Mouse (Mus musculus) adrenal gland, adult 10 weeks (tissue): ENCODE data around the gene Lst1. TPM values are rescaled to one million over a fixed set of nuclear protein-coding genes. Genes with fewer than 3 reads are reported as not detected.

Experiments
- polyA plus RNA-seq: library from polyadenylated mRNA; stranded (reverse); fragments of 350-450 nt; fragmentation: Illumina TruSeq; extraction: RNeasy Lipid Tissue Mini Kit (QIAGEN cat#74804); gene quantifications from one replicate; pipeline ENCODE4 v1.2.3, GENCODE M21; 2014; ENCODE audit warnings: low read depth, low replicate concordance

Lst1 gene
- not detected for polyA plus RNA-seq

GRCm38 (mm10) chr17:35187959-35188610 lies at the start of gene Lst1:
Lst1 (minus strand) TSS chr17:35188439.

GRCm38 (mm10) chr17:35235614-35236389 lies 47.6 kb upstream of the Lst1 start, which contains the start of gene Nfkbil1:
Nfkbil1 (minus strand) TSS chr17:35235792.

GRCm38 (mm10) chr17:35233114-35233980 lies 45.1 kb upstream of the Lst1 start, which contains the start of gene Atp6v1g2:
Atp6v1g2 (plus strand) TSS chr17:35233660.

GRCm38 (mm10) chr17:35220156-35220952 lies 32.1 kb upstream of the Lst1 start, which contains the start of gene Gm16181:
Gm16181 (plus strand) TSS chr17:35220834.

GRCm38 (mm10) chr17:35204494-35205379 lies 16.5 kb upstream of the Lst1 start, which contains the start of gene Lta:
Lta (minus strand) TSS chr17:35205351.

GRCm38 (mm10) chr17:35201787-35202186 lies 13.5 kb upstream of the Lst1 start, which contains the start of gene Tnf:
Tnf (minus strand) TSS chr17:35202007.

GRCm38 (mm10) chr17:35193881-35194843 lies 5.9 kb upstream of the Lst1 start, which contains the start of gene Ltb:
Ltb (plus strand) TSS chr17:35194439.

GRCm38 (mm10) chr17:35175968-35176367 lies 12.3 kb downstream of the Lst1 start, which contains the start of gene Aif1:
Aif1 (minus strand) TSS chr17:35176068.

GRCm38 (mm10) chr17:35164568-35165450 lies 23.4 kb downstream of the Lst1 start, which contains the start of gene Prrc2a:
Prrc2a (minus strand) TSS chr17:35164897.

Other genes with a start within 250 kb of the Lst1 start
- gene Hspa1b, start 229.2 kb downstream of the Lst1 start, polyA plus RNA-seq = 46.5 TPM
- gene Gm20481, start 218.5 kb downstream of the Lst1 start, polyA plus RNA-seq = not detected
- gene Hspa1a, start 216.3 kb downstream of the Lst1 start, polyA plus RNA-seq = 23.9 TPM
- gene Hspa1l, start 215.7 kb downstream of the Lst1 start, polyA plus RNA-seq = not detected
- gene Lsm2, start 206.6 kb downstream of the Lst1 start, polyA plus RNA-seq = 9.4 TPM
- gene Vars, start 187.5 kb downstream of the Lst1 start, polyA plus RNA-seq = 10.7 TPM
- not detected for gene Vwa7, start 171.9 kb downstream of the Lst1 start, polyA plus RNA-seq
- not detected for gene Sapcd1, start 160.4 kb downstream of the Lst1 start, polyA plus RNA-seq
- not detected for gene Msh5, start 141.7 kb downstream of the Lst1 start, polyA plus RNA-seq
- gene Clic1, start 138.5 kb downstream of the Lst1 start, polyA plus RNA-seq = 23.6 TPM
- not detected for gene Ddah2, start 129.4 kb downstream of the Lst1 start, polyA plus RNA-seq
- not detected for gene Ly6g6c, start 123.1 kb downstream of the Lst1 start, polyA plus RNA-seq
- not detected for gene Mpig6b, start 122.3 kb downstream of the Lst1 start, polyA plus RNA-seq
- gene Ly6g6e, start 111.5 kb downstream of the Lst1 start, polyA plus RNA-seq = not detected
- not detected for gene Ly6g6d, start 110.4 kb downstream of the Lst1 start, polyA plus RNA-seq
- gene Ly6g6f, start 102.8 kb downstream of the Lst1 start, polyA plus RNA-seq = not detected
- gene Abhd16a, start 99.2 kb downstream of the Lst1 start, polyA plus RNA-seq = 4.8 TPM
- gene Ly6g5c, start 80.2 kb downstream of the Lst1 start, polyA plus RNA-seq = not detected
- gene Ly6g5b, start 73.0 kb downstream of the Lst1 start, polyA plus RNA-seq = not detected
- gene Gpank1, start 67.0 kb downstream of the Lst1 start, polyA plus RNA-seq = 1.4 TPM
- 163 TPM for gene Csnk2b, start 66.4 kb downstream of the Lst1 start, polyA plus RNA-seq
- 1.3 TPM for gene D17H6S53E, start 62.1 kb downstream of the Lst1 start, polyA plus RNA-seq
- gene Apom, start 56.4 kb downstream of the Lst1 start, polyA plus RNA-seq = not detected
- 11.5 TPM for gene Bag6, start 53.3 kb downstream of the Lst1 start, polyA plus RNA-seq
- 7.2 TPM for gene Prrc2a, start 23.5 kb downstream of the Lst1 start, polyA plus RNA-seq
- gene Aif1, start 12.4 kb downstream of the Lst1 start, polyA plus RNA-seq = 8.7 TPM
- not detected for gene Ltb, start 6.0 kb upstream of the Lst1 start, polyA plus RNA-seq
- not detected for gene Tnf, start 13.6 kb upstream of the Lst1 start, polyA plus RNA-seq
- not detected for gene Lta, start 16.9 kb upstream of the Lst1 start, polyA plus RNA-seq
- not detected for gene Gm16181, start 32.4 kb upstream of the Lst1 start, polyA plus RNA-seq
- 5.0 TPM for gene Atp6v1g2, start 45.2 kb upstream of the Lst1 start, polyA plus RNA-seq
- gene Nfkbil1, start 47.4 kb upstream of the Lst1 start, polyA plus RNA-seq = not detected
- 11.1 TPM for gene Ddx39b, start 53.3 kb upstream of the Lst1 start, polyA plus RNA-seq
- 42.0 TPM for gene H2-D1, start 74.3 kb upstream of the Lst1 start, polyA plus RNA-seq
- not detected for gene H2-Q1, start 132.0 kb upstream of the Lst1 start, polyA plus RNA-seq
- gene H2-Q2, start 153.8 kb upstream of the Lst1 start, polyA plus RNA-seq = 2.0 TPM
- gene H2-Q4, start 191.2 kb upstream of the Lst1 start, polyA plus RNA-seq = 19.9 TPM
- gene H2-Q6, start 236.4 kb upstream of the Lst1 start, polyA plus RNA-seq = 3.8 TPM